Mouse (Mus musculus): ENCODE data around the gene Tgfbi.

Tgfbi gene

DNA sequence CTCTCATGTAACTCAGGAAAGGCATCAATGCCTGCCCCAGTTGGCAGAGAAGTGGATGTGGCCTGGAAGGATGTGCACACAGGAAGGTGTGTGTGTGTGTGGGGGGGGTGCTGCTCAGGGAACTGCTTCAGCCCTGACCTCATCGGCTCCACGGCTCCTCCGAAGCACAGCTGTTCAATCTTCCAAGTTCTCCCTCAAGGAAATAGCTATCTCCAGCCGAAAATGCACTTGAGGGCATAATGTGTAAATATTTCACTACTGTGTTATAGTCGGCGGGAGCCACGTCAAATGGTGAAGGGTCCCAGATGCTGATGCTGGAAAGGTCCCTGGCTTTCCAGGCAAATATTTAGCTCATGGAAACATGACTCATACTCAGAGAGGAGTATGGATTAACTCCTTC is 25.6 kb downstream of the Tgfbi start:
- no peak for DNase-seq (ENCODE audit: low spot score)

DNA sequence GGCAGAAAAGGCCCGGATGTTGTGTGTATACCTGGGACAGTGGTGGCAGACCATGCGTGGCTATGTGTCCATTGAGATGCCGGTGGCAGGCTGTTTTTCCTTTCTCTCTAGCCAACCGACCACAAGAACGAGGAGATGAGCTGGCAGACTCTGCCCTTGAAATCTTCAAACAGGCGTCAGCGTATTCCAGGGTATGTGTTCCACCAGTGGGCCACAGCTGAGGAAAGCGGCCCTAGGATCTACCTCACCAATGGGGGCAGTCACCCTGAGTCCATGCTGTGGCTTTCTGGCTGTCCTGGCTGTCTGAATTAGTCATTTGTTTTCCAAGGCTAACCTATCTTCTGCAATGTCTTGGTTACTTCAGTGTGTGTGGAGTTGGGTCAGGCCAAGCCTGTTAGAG is 27.7 kb downstream of the Tgfbi start:
- DNase-seq (ENCODE audit: low spot score), result no peak

DNA sequence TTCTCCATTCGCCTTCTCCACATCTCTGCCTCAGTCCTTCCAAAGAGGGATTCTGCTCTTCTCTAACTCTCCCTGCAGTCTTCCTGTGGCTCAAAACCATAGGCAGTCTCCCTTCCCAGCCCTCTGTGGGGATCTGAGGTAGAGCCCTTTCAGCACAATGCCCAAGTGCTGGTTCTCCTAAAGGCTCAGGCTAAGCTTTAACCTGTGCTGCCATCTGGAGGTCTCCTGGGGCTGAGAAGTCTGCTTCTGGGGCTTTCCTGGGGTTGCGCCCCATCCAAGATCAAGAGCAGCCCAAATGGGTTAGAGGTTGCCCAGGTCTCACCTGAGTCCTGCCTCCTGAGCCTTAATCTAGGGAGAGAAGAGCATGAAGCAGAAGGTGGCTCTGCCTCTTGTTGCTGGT is 32.4 kb downstream of the Tgfbi start:
- DNase-seq (ENCODE audit: low spot score), result peak; percentile 39

DNA sequence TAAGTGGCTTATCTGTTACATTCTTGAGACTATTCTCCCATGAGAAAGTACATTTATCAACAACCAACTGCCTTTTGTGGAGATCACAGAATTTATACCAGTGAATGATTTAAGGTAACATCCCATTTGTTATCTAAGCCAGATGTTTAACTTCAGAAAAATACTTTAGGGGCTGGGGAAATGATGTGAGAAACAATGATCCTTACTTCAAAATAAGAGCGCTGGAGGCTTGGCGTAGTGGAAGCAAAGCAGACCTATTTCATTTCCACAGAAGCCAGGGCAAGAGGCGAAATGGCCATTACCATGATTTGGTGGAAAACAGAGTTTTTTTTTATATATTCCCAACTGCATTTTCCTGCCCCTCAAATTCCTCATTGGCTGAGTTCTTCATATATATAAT is 34.7 kb downstream of the Tgfbi start:
- DNase-seq (ENCODE audit: low spot score), result no peak

DNA sequence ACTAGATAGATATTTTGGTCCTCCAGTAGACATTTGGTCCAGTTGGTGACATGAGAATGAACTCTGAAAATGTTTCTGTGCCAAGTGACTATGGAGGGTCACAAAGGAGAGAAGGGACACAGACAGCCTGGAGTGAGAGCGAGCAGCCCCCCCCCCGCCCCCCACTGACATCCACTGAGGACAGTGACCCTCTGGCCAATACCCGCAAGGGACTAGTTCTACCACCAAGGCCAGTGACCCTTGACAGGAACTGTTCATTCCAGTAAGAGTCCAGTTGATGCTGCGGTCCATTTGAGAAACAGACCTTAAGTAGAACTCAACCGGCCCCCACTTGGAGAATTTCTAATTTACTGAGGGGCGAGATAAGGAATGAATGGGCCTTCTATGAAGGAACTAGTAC is 36.4 kb downstream of the Tgfbi start:
- DNase-seq (ENCODE audit: low spot score), result no peak

GRCm38 (mm10) chr13:56647597-56648405 is 38.5 kb downstream of the Tgfbi start:
- no peak for DNase-seq (ENCODE audit: low spot score)

DNA sequence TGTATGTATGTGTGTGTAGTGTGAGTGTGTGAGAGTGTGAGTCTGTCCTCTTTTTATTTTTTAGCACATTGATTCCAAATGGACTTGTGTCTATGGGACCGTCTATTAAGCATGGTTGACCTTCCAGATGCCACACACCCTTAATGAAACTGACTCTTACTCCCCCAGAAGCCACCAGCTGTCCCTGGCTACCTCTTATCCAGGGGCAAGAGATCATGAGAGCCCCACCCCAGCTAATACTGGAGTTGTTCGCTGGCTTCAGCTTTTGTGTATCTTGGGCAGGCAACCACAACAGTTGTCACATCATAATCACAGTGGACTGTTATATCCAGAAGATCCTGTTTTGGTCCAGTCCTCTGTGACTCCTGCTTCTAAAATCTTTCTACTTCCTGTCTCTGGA is 40.7 kb downstream of the Tgfbi start:
- DNase-seq (ENCODE audit: low spot score), result no peak

DNA sequence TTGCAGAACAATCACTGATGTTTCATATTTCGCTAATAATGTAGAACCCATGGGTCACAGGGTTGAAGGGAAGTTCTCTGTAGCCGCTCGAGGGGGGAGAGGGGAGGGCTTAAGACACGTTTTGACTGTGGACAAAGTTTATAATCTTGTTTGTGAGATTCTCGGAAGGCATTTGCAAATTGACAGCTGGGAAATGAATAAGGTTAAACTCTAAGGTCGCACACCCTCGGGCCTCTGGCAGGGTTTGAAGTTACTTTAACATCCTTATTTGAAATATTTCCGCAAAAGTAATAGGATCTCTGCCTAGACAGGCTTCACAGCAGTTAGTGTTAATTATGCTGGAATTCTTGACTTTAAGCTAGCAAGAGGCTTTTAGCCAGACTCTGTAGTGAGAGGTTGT is 43.1 kb downstream of the Tgfbi start:
- no peak for DNase-seq (ENCODE audit: low spot score)

GRCm38 (mm10) chr13:56654176-56654575 is 44.9 kb downstream of the Tgfbi start:
- no peak for DNase-seq (ENCODE audit: low spot score)

DNA sequence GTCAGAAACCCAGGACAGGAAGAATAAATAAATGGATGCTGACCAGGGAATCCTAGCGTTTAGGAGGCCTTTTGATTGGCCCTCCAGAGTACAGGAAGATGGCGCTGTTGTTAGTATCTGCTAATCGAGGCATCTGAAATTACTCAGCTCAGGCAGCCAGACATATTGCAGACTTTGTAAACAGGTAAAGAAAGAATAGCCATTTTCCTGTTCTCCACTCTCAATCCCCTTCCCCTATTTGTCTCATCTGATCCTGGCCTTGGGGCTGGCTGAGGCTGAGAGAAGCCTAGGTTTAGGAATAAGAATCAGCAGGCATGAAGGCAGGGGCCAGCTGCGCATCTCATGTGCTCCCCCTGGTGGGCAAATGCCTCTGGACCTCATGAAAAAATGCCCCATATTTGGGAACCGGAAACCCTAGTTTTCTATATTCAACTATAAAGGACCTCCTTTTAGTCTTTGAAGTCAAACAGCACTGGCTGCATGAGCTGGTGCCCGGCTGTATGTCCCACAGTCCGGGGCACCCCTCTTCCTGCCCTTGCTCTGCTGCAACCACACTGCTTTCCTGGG is 48.7 kb downstream of the Tgfbi start:
- peak; percentile 88 for DNase-seq (ENCODE audit: low spot score)

DNA sequence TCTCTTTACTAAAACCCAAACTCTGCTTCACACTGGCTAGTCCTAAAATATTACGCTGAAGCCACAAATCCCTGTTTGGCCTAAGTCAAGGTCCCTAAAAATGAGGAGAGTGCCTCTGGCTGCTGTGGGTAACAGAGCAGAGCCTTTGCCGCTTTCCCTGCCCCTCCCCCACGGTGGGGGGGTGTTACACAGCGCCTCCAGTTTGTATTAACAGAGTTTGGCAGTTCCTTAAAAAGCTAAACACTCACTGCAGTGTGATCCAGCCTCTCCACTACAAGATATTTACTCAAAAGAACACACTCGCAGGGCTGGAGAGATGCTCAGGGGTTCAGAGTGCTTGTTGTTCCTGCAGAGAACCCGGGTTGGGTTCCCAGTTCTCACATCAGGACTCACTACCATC is 49.6 kb downstream of the Tgfbi start:
- DNase-seq (ENCODE audit: low spot score), result no peak

GRCm38 (mm10) chr13:56661914-56662621 is 52.7 kb downstream of the Tgfbi start:
- DNase-seq (ENCODE audit: low spot score), result no peak

- DNase-seq (ENCODE audit: low spot score), result no peak
Measured at GRCm38 (mm10) chr13:56664256-56665170, 55.2 kb downstream of the Tgfbi start.

DNA sequence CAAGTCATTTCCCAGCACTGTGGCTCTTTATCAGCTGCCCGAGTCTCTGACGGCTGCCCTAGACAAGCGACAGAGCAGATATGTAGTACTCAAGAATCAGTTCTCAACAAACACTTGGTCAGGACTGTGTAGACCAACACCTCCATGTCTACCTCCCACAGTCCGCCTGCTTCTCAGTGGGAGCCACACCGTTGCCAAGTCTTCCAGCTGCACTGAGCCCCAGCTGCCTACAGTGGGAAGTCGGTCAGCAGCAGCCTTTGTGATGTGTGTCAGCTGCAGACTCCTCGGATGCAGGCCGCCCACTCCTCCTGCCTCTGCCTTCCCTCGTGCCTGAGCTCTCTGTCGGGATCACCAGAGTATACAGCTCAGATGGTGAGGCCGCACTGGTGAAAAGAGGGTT is 61.9 kb downstream of the Tgfbi start:
- no peak for DNase-seq (ENCODE audit: low spot score)

GRCm38 (mm10) chr13:56677731-56678130 is 68.4 kb downstream of the Tgfbi start:
- no peak for DNase-seq (ENCODE audit: low spot score)

DNA sequence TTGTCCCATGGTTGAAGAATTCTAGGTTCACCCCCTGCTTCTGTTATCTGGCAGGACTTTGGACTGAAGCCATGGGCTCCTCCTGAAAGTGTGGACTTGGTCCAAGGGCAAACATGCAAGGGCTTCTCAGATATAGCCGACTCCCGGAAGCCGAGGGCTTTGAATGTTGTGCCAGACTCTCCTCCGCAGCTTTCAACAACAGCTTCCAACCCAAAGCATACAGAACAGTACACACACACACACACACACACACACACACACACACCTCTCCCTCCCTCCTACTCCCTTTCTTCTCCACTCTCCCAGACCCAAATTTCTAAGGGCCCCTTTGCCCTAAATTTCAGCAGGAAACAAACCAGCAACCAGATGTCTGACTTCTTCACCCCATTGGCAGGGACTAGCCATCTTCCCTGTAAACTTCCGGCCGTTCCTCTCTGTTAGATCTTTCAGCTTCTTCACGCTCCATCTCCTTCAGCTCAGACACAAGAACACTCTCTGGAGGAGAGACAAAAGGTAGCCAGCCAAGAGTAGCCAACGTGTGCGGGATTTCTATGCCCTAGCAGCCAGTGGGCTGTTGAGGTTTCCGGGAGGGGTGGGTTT is 69.0 kb downstream of the Tgfbi start:
- peak; percentile 34 for DNase-seq (ENCODE audit: low spot score)

- no peak for DNase-seq (ENCODE audit: low spot score)
Measured at GRCm38 (mm10) chr13:56678826-56679504, 69.6 kb downstream of the Tgfbi start.

GRCm38 (mm10) chr13:56681924-56682323 is 72.6 kb downstream of the Tgfbi start:
- DNase-seq (ENCODE audit: low spot score), result no peak

DNA sequence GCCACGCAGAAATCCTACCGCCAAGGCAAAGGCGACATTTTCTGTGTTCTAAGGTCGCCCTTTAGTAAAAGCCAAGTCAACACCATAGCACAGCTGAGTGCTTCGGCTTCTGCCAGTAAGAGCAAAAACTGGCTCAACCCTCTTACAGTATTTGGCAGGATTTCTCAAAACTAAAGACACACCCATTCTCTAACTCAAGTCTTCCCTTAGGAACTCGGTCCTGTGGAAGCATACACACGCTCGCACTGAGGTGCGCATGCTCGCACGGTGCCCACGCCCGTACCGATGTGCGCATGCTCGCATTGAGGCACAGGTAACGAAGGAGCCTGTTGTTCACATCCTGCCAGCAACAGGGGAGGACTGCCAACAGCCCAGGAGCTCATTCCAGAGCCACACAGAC is 73.0 kb downstream of the Tgfbi start:
- DNase-seq (ENCODE audit: low spot score), result no peak

DNA sequence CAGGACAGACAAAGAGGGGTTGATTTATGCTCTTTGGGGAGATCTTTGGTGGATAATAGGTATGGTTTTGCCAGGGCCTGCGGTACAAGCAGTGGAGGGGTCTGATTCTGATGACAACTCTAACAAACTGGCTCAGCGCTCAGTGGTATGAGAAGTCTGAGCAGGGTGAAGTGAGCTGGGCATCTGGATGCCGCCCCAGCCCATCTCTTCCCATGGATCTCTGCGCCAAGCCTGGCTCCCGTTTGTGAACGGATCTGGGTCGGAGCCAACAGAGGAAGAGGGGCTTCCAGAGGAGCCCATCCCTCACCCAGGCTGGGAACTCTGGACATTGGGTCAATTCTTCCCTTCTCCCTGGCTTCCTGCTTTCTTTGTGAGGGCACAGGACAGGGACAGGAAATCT is 74.0 kb downstream of the Tgfbi start:
- DNase-seq (ENCODE audit: low spot score), result no peak
